Mouse (Mus musculus) ovary, adult 2 months (tissue): ENCODE data around the gene Gm17079. TPM values are rescaled to one million over a fixed set of nuclear protein-coding genes. Genes with fewer than 3 reads are reported as not detected.

Experiments
- polyA plus RNA-seq: library from polyadenylated mRNA; depleted of rRNA; stranded (reverse); fragments of >200 nt; gene quantifications from 2 replicates; pipeline ENCODE4 v1.2.3, GENCODE M21; 2012; rRNA removed

Gm17079 gene
- not detected in 2 replicates for polyA plus RNA-seq

GRCm38 (mm10) chr14:51695368-51695767 is at the start of gene Gm17079:
Gm17079 (minus strand) TSS chr14:51695468.

GRCm38 (mm10) chr14:51717083-51717482 is 21.8 kb upstream of the Gm17079 start, which contains the start of gene Gm5800:
Gm5800 (minus strand) TSS chr14:51717183.

Other genes with a start within 250 kb of the Gm17079 start
- not detected in 2 replicates for gene Vmn2r89, start 243.6 kb downstream of the Gm17079 start, polyA plus RNA-seq
- not detected in 2 replicates for gene Gm5622, start 142.7 kb downstream of the Gm17079 start, polyA plus RNA-seq
- not detected in 2 replicates for gene Gm17175, start 121.4 kb downstream of the Gm17079 start, polyA plus RNA-seq
- gene Gm17174, start 103.3 kb downstream of the Gm17079 start, polyA plus RNA-seq = not detected in 2 replicates
- not detected in 2 replicates for gene Gm17078, start 84.2 kb downstream of the Gm17079 start, polyA plus RNA-seq
- gene Gm4181, start 59.8 kb downstream of the Gm17079 start, polyA plus RNA-seq = not detected in 2 replicates
- not detected in 2 replicates for gene Gm5800, start 21.7 kb upstream of the Gm17079 start, polyA plus RNA-seq
- gene Ang4, start 78.1 kb upstream of the Gm17079 start, polyA plus RNA-seq = not detected in 2 replicates
- not detected in 2 replicates for gene AY358078, start 104.6 kb upstream of the Gm17079 start, polyA plus RNA-seq
- gene Ear6, start 158.2 kb upstream of the Gm17079 start, polyA plus RNA-seq = not detected in 2 replicates
- gene Mettl17, start 189.4 kb upstream of the Gm17079 start, polyA plus RNA-seq = 35.0 and 38.5 TPM in 2 replicates
- 1.2 and 1.5 TPM in 2 replicates for gene Slc39a2, start 197.4 kb upstream of the Gm17079 start, polyA plus RNA-seq
- gene Ndrg2, start 218.7 kb upstream of the Gm17079 start, polyA plus RNA-seq = 264 and 278 TPM in 2 replicates
- gene Tppp2, start 223.0 kb upstream of the Gm17079 start, polyA plus RNA-seq = not detected in 2 replicates
- gene Rnase13, start 227.3 kb upstream of the Gm17079 start, polyA plus RNA-seq = 0.15 and 0.18 TPM in 2 replicates